Mouse (Mus musculus): Measurements from ENCODE around the gene Zfp607b.

The Zfp607b gene

DNA sequence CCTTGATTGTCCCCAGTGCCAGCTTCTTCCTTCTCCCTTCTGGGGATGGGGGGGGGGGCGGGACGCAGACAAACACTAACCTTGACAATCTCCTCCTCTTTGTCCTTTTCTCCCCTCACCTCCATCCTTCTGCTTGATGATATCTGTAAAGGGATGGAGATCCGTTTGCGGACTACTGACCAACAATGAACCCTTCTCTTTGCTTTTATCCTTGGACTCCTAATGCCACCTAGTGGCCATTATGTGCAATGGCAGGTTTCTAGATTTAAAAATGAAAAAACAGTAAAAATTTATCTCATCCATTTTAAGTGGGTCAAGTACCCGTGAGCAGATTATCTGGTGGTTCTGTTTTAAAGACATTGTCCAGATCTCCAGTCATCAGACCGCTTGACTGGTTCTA, 3.5 kb upstream of the Zfp607b start:
- DNase-seq: peak; percentile 80

DNA sequence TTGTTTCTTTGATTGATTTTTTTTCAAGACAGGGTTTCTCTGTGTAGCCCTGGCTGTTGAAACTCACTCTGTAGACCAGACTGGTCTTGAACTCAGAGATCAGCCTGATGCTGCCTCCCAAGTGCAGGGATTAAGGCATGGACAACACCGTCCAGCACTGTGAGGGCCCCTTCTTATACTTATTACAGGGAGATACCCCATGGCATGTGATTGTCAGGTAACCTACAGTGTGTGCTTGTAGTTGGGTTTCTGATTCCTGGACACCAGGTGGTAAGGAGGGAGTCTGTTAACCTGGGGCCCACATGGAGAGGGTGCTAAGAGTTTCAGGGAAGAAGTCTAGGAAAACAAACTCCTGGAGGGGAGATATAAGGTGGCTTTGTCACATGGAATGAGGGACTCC, 2.1 kb upstream of the Zfp607b start:
- no peak for DNase-seq

DNA sequence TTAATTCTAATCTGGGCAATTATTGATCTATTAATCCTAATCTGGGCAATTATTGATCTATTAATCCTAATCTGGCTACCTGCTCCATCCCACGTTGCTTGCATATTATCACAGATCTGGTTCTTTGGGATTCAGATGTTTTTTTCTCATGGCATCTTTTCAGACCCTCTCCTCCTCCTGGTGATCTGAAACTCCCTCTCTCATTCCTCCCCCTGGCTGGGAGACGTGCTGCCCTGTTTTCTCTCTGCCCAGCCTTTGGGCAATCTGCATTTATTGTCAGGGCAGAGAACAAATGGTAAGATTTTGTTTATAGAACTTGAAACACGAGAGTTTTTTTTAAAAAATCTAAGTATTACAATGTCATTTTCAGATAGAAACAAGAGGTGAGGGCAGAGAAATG, 1.3 kb upstream of the Zfp607b start:
- peak; percentile 50 for DNase-seq

DNA sequence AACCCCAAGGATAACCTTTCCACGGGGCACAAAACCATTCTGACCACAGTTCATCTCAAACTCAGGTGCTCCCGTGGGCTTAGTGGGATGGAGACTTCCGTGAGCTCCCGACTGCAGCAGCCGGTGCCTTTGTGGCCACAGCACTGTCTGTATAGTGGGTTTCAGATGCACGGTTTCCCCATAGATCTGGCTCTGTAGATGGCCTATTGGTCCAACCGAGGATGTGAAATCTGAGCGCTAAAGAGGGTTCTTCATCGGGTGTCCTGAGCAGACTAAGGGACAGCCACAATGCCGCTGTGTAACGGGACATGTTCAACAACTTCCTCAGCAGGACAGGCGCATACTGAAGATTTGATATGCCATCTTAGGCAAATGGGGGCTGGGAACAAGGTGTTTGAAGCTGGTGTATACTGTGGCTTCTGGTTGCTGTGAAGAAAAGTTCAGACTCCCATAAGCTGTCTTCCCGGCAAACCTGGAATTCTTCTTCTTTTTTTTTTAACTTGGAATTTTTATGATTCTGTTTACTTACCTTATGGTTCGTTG, 823 bp upstream of the Zfp607b start:
- peak; percentile 46 for DNase-seq

DNA sequence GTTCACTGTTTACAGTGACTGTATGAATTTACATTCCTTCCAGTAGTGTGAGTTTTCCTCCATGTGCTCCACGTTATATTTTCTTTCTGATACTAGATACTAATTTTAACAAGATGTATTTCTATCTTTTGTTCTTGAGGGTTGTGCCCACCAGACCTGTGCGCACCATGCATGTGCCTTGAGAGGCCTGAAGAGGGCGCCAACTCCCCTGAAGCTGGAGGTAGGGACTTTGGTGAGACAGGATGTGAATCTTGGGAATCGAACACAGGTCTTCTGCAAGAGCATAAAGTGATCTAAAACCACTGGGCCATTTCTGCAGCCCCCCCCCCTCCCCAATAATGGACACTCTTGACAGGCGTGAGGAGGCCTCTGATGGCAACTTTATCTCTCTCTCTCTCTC, 1.9 kb downstream of the Zfp607b start:
- DNase-seq: peak; percentile 62

DNA sequence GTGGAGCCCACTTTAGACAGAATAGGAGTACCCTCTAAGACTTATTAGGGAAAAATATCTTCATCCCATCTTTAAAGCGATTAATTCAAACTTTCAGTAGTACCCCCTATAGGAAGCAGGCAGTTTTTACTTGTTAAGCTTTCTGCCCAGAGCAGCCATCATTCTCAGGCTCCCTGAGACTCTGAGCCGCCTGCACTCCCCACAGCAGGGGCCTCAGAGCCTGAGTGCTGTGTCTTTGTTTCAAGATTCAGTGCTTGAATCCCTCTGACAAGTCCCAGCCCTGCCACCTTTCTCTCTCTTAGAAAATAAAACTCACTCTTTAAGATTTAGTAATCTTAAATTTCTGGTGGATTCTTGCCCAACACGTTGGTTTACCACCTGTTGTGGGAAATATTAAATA, 7.6 kb downstream of the Zfp607b start:
- DNase-seq: no peak

DNA sequence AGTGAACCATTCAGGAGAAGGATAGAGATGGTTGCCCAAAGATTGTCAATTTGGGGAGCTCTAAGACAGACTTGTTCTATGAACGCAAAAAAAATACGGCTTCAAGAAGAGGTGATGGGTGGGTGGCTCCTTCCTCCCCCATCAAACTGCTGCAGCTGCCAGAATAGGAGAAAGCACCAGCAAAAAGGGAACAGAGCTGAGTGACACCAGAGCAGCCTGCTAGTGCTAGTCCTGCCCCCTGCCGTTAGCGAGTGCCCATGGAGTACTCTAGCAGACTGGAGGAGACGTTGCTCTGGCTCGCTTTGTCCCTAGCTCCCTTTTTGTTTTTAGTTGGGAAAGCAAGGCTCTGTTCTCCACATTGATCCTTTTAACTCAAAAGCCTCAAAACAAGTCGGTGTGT, 21.3 kb downstream of the Zfp607b start:
- DNase-seq: no peak

DNA sequence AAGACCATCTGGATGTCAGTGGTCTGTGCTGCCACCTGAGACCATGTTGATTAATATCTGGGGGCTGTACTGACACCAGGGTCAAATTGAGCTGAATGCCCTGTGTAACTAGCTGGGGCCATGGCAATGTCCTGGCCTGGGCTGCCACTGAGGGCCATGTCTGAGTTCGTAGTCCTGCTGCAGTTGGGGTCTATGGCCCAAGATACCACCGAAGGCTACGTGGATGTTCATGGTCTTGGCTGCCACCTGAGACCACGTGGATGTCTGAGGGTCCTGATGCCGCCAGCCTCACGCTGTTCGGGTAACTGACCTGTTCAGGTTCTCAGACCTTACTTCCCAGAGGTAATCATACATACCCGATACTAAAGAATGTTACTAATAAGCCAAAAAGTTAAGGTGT, 32.8 kb downstream of the Zfp607b start:
- no peak for DNase-seq

DNA sequence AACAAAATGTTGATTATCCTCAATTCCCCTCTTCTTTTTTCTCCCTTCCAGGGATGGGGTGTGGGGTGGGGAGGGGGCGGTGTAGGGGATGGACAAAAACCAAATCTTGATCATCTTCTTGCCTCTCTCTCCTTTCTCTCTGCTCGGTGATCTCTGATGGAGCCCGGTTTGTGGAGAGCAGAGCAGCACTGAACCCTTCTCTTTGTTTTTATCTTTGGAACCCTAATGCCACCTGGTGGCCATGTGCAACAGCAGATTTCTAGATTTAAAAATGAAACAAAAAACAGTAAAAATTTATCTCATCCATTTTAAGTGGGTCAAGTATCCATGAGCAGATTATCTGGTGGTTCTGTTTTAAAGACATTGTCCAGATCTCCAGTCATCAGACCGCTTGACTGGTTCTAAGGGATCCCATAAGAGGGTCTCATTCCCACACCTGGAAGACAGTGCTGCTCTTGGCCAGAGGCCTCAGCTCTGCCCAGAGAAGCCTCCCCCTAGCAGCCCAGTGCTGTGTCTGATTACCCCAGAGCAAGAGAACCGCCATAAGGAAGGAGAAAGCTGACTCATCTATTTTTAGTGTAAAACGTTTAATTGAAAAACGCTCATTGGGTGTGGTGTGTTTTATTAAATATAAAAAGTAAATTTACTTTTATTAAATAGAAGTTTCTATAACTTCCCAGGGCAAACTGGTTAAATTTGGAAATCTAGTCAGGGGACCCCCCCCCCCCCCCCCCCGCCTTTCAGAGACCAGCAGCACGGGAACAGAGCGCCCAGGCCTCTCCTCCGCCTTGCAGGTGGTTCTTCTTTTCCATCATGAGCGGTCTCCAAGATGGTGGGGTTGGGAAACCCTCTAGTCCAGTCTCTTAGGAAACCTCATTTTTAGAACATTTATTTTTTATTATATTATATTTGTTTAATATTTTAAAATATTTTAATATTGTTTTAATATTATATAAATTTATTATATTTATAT, 36.7 kb downstream of the Zfp607b start:
- peak; percentile 70 for DNase-seq

DNA sequence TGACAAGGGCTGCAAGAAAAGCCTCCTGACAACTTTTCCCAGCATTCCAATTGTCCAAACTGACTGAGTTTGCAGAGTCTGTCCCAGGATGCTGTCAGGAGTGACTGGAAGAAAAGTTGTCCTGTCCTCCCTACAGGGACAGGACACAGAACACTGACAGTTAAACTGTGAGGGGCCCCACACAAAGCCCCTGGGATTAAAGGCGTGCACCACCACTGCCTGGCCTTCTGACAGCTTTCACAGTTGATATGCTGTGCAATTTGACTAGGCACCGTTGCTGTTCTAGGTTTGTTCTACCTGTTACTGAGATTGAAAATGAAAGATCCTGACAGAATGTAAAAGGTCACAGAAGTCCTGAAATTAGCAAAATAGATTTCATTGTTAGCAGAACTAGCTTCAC, 38.3 kb downstream of the Zfp607b start:
- DNase-seq: no peak

DNA sequence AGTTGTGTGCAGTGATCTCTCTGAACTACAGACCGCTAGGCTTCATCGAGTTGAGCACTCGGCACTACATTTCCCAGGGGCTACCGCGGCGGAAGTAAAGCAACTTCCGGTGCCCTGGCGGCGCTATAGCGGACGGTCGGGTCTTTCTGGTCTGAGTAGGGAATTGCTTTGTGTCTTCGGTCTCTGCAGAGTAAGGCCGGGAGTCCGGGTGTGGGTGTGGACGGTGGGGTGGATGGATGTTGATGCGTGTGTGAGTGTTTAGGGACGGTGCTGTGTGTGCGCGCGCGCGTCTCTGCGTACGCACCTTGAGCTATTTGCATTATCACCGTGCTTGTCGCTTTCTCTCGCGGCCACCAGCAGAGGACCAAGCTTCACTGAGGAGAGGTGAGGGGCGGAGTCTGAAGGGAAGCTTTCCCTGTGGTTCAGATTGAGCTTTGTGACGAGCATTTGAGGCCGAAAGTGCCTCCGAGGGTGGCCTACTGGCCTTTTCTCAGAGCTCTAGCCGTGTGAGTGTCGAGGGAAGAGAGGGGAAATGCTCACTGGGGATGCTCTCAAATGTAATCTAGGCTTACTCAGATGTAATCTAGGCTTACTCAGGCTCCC, 42.2 kb downstream of the Zfp607b start, which contains the start of gene Zfp60:
Gene Zfp60, plus strand, starts transcription at position 109 of the 603 bp plus-strand sequence.
- DNase-seq: peak; percentile 87

DNA sequence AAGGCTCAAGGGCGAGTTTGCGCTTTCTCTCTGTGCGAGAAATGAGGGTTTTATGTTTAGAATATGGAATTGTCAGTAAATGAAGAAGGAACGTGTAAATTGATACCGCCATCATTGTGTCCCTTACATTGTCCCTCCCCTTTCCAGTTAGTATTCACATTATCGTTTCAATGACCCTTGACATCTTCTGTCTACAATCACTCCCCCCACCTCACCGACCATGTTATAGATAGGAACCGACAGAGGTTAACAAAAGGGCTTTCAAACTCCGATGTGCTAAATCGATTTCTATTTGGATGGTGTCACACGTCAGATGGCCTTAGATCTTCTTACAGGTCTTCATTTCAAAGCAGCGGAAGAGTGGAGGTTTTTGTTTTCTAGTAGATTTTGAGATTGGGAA, 42.8 kb downstream of the Zfp607b start:
- peak; percentile 38 for DNase-seq

DNA sequence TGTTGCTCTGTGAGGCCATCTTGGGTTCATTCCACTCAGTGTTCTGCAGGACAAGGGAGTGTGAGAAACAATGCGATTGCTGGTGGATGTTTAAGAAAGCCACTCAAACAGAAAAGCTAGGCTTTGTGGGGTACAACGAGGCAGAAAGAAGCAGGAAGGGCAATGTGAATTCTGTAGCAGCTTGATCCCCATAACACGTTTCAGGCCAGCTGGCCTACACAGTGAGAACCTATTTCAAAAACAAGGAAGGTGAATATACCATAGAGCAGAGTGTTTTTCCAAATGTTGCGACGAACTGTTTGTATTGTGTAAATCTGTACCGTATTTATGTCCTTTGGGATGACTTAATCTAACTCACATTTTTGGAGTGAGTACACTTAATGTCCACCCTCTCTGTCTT, 43.4 kb downstream of the Zfp607b start:
- peak; percentile 38 for DNase-seq

DNA sequence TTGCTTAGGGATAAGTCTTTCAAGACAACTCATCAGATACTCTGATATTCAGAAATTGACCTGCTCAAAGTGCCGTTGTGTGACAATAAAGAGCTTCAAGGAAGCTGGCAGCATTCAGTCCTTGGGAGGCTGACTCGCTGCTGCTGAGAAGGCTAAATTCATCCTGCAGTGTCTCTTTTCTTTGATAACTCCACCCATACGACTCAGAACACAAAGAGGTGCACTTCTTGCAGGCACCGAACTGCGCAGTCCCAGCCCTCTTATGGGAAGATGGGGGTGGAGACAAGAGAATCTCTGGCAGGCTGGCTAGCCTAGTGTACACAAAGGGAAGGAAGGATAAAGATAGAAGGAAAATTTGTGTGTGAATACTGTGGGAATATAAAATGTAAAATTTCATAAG, 46.3 kb downstream of the Zfp607b start:
- DNase-seq: no peak
